Mouse (Mus musculus): ENCODE measurements at regions not wholly inside any gene's neighbourhood (a gene's known extent, or its start where the extent isn't known, plus 50 kb on each side); places are given as distances from the start of the nearest gene placed in this dataset.

GRCm38 (mm10) chr2:148181518-148181917, 134.7 kb upstream of the Foxa2 start:
- Histone ChIP-seq H3K27me3 (ENCODE audit: control insufficient read depth, insufficient read depth, low read length, poor library complexity, severe bottlenecking) (no peaks in the 10 kb centered on the region), H3K36me3 (ENCODE audit: control insufficient read depth, insufficient read depth, low read length, poor library complexity, severe bottlenecking) (no peaks in the 10 kb centered on the region), H3K9ac (ENCODE audit: low read depth, poor library complexity, severe bottlenecking) (no peak overlapping the region), H3K4me3 (ENCODE audit: low read depth, low read length) (no peak overlapping the region), H3K4me1 (ENCODE audit: control insufficient read depth, insufficient read depth, low read length) (no peaks in the 10 kb centered on the region), H3K27ac (ENCODE audit: insufficient read depth, low read length) (no peak overlapping the region), H3K9me3 (replicated peaks; ENCODE audit: control insufficient read depth, insufficient read depth, low read length, poor library complexity, severe bottlenecking) (no peaks in the 10 kb centered on the region)
- TF ChIP-seq EP300 (IDR thresholded peaks at IDR 0.05; ENCODE audit: insufficient read depth, low read depth, low read length), result no peak
- TF ChIP-seq CTCF (IDR thresholded peaks at IDR 0.05; ENCODE audit: low read depth, low read length), result no peak
- no peak for TF ChIP-seq POLR2A (IDR thresholded peaks at IDR 0.05; ENCODE audit: insufficient read depth, low read length)

GRCm38 (mm10) chr2:148182492-148183052, 135.8 kb upstream of the Foxa2 start:
- TF ChIP-seq EP300 (IDR thresholded peaks at IDR 0.05; ENCODE audit: insufficient read depth, low read depth, low read length), result no peak
- no peak for TF ChIP-seq POLR2A (IDR thresholded peaks at IDR 0.05; ENCODE audit: insufficient read depth, low read length)
- no peak for TF ChIP-seq CTCF (IDR thresholded peaks at IDR 0.05; ENCODE audit: low read depth, low read length)
- Histone ChIP-seq H3K27me3 (ENCODE audit: control insufficient read depth, insufficient read depth, low read length, poor library complexity, severe bottlenecking) (no peaks in the 10 kb centered on the region), H3K9me3 (replicated peaks; ENCODE audit: control insufficient read depth, insufficient read depth, low read length, poor library complexity, severe bottlenecking) (no peaks in the 10 kb centered on the region), H3K36me3 (ENCODE audit: control insufficient read depth, insufficient read depth, low read length, poor library complexity, severe bottlenecking) (no peaks in the 10 kb centered on the region), H3K9ac (ENCODE audit: low read depth, poor library complexity, severe bottlenecking) (no peak overlapping the region), H3K27ac (ENCODE audit: insufficient read depth, low read length) (no peak overlapping the region), H3K4me1 (ENCODE audit: control insufficient read depth, insufficient read depth, low read length) (no peaks in the 10 kb centered on the region), H3K4me3 (ENCODE audit: low read depth, low read length) (no peak overlapping the region)

GRCm38 (mm10) chr2:148184801-148185212, 138.0 kb upstream of the Foxa2 start:
- Histone ChIP-seq H3K9me3 (replicated peaks; ENCODE audit: control insufficient read depth, insufficient read depth, low read length, poor library complexity, severe bottlenecking) (no peaks in the 10 kb centered on the region), H3K36me3 (ENCODE audit: control insufficient read depth, insufficient read depth, low read length, poor library complexity, severe bottlenecking) (no peaks in the 10 kb centered on the region), H3K4me3 (ENCODE audit: low read depth, low read length) (no peak overlapping the region), H3K9ac (ENCODE audit: low read depth, poor library complexity, severe bottlenecking) (no peak overlapping the region), H3K27me3 (ENCODE audit: control insufficient read depth, insufficient read depth, low read length, poor library complexity, severe bottlenecking) (no peaks in the 10 kb centered on the region), H3K4me1 (ENCODE audit: control insufficient read depth, insufficient read depth, low read length) (no peaks in the 10 kb centered on the region), H3K27ac (ENCODE audit: insufficient read depth, low read length) (no peak overlapping the region)
- no peak for TF ChIP-seq POLR2A (IDR thresholded peaks at IDR 0.05; ENCODE audit: insufficient read depth, low read length)
- no peak for TF ChIP-seq CTCF (IDR thresholded peaks at IDR 0.05; ENCODE audit: low read depth, low read length)
- no peak for TF ChIP-seq EP300 (IDR thresholded peaks at IDR 0.05; ENCODE audit: insufficient read depth, low read depth, low read length)

- Histone ChIP-seq H3K27me3 (ENCODE audit: control insufficient read depth, insufficient read depth, low read length, poor library complexity, severe bottlenecking) (no peaks in the 10 kb centered on the region), H3K27ac (ENCODE audit: insufficient read depth, low read length) (no peak overlapping the region), H3K4me1 (ENCODE audit: control insufficient read depth, insufficient read depth, low read length) (no peaks in the 10 kb centered on the region), H3K9me3 (replicated peaks; ENCODE audit: control insufficient read depth, insufficient read depth, low read length, poor library complexity, severe bottlenecking) (no peaks in the 10 kb centered on the region), H3K9ac (ENCODE audit: low read depth, poor library complexity, severe bottlenecking) (no peak overlapping the region), H3K36me3 (ENCODE audit: control insufficient read depth, insufficient read depth, low read length, poor library complexity, severe bottlenecking) (no peaks in the 10 kb centered on the region), H3K4me3 (ENCODE audit: low read depth, low read length) (no peak overlapping the region)
- TF ChIP-seq CTCF (IDR thresholded peaks at IDR 0.05; ENCODE audit: low read depth, low read length) (no peak), EP300 (IDR thresholded peaks at IDR 0.05; ENCODE audit: insufficient read depth, low read depth, low read length) (no peak)
These were observed 139.7 kb upstream of the Foxa2 start for GRCm38 (mm10) chr2:148186363-148186991.

- Histone ChIP-seq H3K36me3 (ENCODE audit: control insufficient read depth, insufficient read depth, low read length, poor library complexity, severe bottlenecking) (no peaks in the 10 kb centered on the region), H3K27me3 (ENCODE audit: control insufficient read depth, insufficient read depth, low read length, poor library complexity, severe bottlenecking) (no peaks in the 10 kb centered on the region), H3K9me3 (replicated peaks; ENCODE audit: control insufficient read depth, insufficient read depth, low read length, poor library complexity, severe bottlenecking) (no peaks in the 10 kb centered on the region), H3K27ac (ENCODE audit: insufficient read depth, low read length) (no peak overlapping the region), H3K4me1 (ENCODE audit: control insufficient read depth, insufficient read depth, low read length) (no peaks in the 10 kb centered on the region), H3K9ac (ENCODE audit: low read depth, poor library complexity, severe bottlenecking) (no peak overlapping the region), H3K4me3 (ENCODE audit: low read depth, low read length) (no peak overlapping the region)
- no peak for TF ChIP-seq CTCF (IDR thresholded peaks at IDR 0.05; ENCODE audit: low read depth, low read length)
- no peak for TF ChIP-seq POLR2A (IDR thresholded peaks at IDR 0.05; ENCODE audit: insufficient read depth, low read length)
- TF ChIP-seq EP300 (IDR thresholded peaks at IDR 0.05; ENCODE audit: insufficient read depth, low read depth, low read length), result no peak
These were observed 142.1 kb upstream of the Foxa2 start for GRCm38 (mm10) chr2:148188865-148189264.

- no peaks in the 10 kb centered on the region for H3K9me3 ChIP-seq (replicated peaks; ENCODE audit: control insufficient read depth, insufficient read depth, low read length, poor library complexity, severe bottlenecking)
These were observed 142.5 kb upstream of the Foxa2 start for GRCm38 (mm10) chr2:148189287-148189686.

More at GRCm38 (mm10) chr2:148189287-148189686, 142.5 kb upstream of the Foxa2 start:
- TF ChIP-seq POLR2A (IDR thresholded peaks at IDR 0.05; ENCODE audit: insufficient read depth, low read length) (no peak), CTCF (IDR thresholded peaks at IDR 0.05; ENCODE audit: low read depth, low read length) (no peak), EP300 (IDR thresholded peaks at IDR 0.05; ENCODE audit: insufficient read depth, low read depth, low read length) (no peak)
- Histone ChIP-seq H3K27me3 (ENCODE audit: control insufficient read depth, insufficient read depth, low read length, poor library complexity, severe bottlenecking) (no peaks in the 10 kb centered on the region), H3K4me3 (ENCODE audit: low read depth, low read length) (no peak overlapping the region), H3K36me3 (ENCODE audit: control insufficient read depth, insufficient read depth, low read length, poor library complexity, severe bottlenecking) (no peaks in the 10 kb centered on the region), H3K4me1 (ENCODE audit: control insufficient read depth, insufficient read depth, low read length) (no peaks in the 10 kb centered on the region), H3K9ac (ENCODE audit: low read depth, poor library complexity, severe bottlenecking) (no peak overlapping the region), H3K27ac (ENCODE audit: insufficient read depth, low read length) (no peak overlapping the region)
